Mouse (Mus musculus) granulocyte monocyte progenitor cell, adult 5-6 weeks (primary cell): ENCODE data around the gene Fbln1. TPM values are rescaled to one million over a fixed set of nuclear protein-coding genes. Genes with fewer than 3 reads are reported as not detected.
"Not testable (repeated sequence)": the region's sequence is repeated elsewhere in the genome, so short reads cannot be mapped to it uniquely, and the experiment has no call there.

Experiments
- ATAC-seq: replicated peaks from 2 replicates; pipeline ENCODE4 v1.8.0; 2016; ENCODE audit warnings: mild to moderate bottlenecking, moderate TSS enrichment, inconsistent platforms; ENCODE audit not compliant: poor library complexity, severe bottlenecking
- total RNA-seq, 2 experiments: library from RNA; stranded (forward) in 1 of 2; stranded (reverse) in 1 of 2; fragments of 200-712, 200-1000 nt in 1 of 2; fragments of >200 nt in 1 of 2; fragmentation: Nextera tagmentation in 1 of 2; gene quantifications; 2 replicates each; pipeline ENCODE4 v1.2.3; 2014 to 2017

Gene Fbln1
- total RNA-seq, 2 experiments from 2014 or later, result 0.30 TPM; not detected in 1

GRCm38 (mm10) chr15:85328455-85328854 lies 122.7 kb downstream of the Fbln1 start:
- 0 out of 2 replicates have a peak, but pooled peaks have one; percentile 36 for ATAC-seq

GRCm38 (mm10) chr15:85329096-85329495 lies 123.3 kb downstream of the Fbln1 start:
- no peak for ATAC-seq

GRCm38 (mm10) chr15:85330024-85330423 lies 124.3 kb downstream of the Fbln1 start:
- no peak for ATAC-seq

GRCm38 (mm10) chr15:85333511-85333910 lies 127.8 kb downstream of the Fbln1 start:
- ATAC-seq, result not testable (repeated sequence)

DNA sequence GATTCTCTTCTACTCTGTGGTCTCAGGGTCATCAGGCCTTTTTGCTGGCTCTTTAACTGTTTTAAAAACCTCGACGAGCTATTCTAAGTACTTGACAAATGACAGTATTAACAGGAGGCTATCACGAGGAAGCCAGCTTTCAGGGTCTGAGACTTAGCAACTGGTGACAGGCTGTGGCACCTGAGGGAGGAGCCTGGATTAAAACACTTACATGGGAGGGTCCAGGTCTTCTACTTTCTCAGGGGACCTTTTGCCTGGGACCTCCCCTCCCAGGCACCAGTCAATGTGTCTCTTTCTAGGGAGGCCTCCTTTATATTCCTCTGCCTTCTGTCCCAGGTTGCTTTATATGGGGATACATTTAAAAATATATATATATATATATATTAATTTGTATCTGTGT lies 128.5 kb downstream of the Fbln1 start:
- no peak for ATAC-seq

DNA sequence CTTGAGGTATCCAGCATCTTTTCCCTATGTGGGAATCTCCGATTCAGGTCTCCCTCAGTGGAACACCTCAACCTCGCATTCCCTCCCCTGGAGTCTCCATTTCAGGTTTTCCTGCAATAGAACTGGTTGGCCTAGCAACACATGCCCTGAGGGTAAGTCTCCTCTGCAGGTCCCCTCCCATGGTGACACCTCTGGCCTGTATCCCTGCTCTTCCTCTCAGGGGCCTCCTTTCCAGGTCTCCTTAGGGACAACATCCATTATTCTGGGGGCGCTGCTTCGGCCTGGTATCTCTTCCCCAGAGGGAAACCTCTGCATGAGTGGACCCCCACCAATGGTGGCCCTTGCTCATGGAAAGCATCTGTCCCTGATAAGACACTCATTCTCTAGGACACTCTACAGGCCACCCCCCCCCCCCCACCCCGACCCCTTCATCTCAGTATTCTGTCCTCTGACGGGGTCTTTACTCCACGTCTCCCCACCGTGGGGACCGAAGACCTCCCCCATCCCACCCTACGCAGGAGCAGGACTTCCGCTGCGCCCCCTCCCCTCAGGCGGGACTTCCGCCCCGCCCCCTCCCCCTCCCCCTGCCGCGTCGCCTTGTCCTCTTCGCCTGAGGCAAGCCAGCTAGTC lies 130.0 kb downstream of the Fbln1 start, which contains the start of gene Atxn10:
Gene Atxn10 (plus strand): TSS at position 575 of the 630 bp plus-strand sequence.
- ATAC-seq, result no peak

Other genes with a start within 250 kb of the Fbln1 start
- 14.1 and 20.8 TPM in 2 replicates for gene 5031439G07Rik, start 217.4 kb upstream of the Fbln1 start, total RNA-seq (2014; fragmentation: Nextera tagmentation)
- 12.2 and 14.2 TPM in 2 replicates for gene 5031439G07Rik, start 217.4 kb upstream of the Fbln1 start, total RNA-seq (2017)
- not detected in 2 replicates for gene Upk3a, start 188.8 kb upstream of the Fbln1 start, total RNA-seq (2014; fragmentation: Nextera tagmentation)
- gene Upk3a, start 188.8 kb upstream of the Fbln1 start, total RNA-seq (2017), result not detected in 2 replicates
- 4.6 and 8.7 TPM in 2 replicates for gene Fam118a, start 177.0 kb upstream of the Fbln1 start, total RNA-seq (2014; fragmentation: Nextera tagmentation)
- gene Fam118a, start 177.0 kb upstream of the Fbln1 start, total RNA-seq (2017), result 12.9 and 14.8 TPM in 2 replicates
- gene Smc1b, start 74.0 kb upstream of the Fbln1 start, total RNA-seq (2014; fragmentation: Nextera tagmentation), result not detected in 2 replicates
- gene Smc1b, start 74.0 kb upstream of the Fbln1 start, total RNA-seq (2017), result not detected in 2 replicates
- not detected in 2 replicates for gene Ribc2, start 73.9 kb upstream of the Fbln1 start, total RNA-seq (2014; fragmentation: Nextera tagmentation)
- gene Ribc2, start 73.9 kb upstream of the Fbln1 start, total RNA-seq (2017), result not detected in 2 replicates
- gene Atxn10, start 130.3 kb downstream of the Fbln1 start, total RNA-seq (2014; fragmentation: Nextera tagmentation), result 96.4 and 117 TPM in 2 replicates
- 75.8 and 79.6 TPM in 2 replicates for gene Atxn10, start 130.3 kb downstream of the Fbln1 start, total RNA-seq (2017)